Mouse (Mus musculus) ES-Bruce4 (cell line): Measurements from ENCODE around the gene Ccdc57. TPM values are rescaled to one million over a fixed set of nuclear protein-coding genes. Genes with fewer than 3 reads are reported as not detected.
"Not testable (repeated sequence)": the region's sequence is repeated elsewhere in the genome, so short reads cannot be mapped to it uniquely, and the experiment has no call there.

Experiments
- H3K27ac ChIP-seq: 2 replicates; pipeline ENCODE4 v1.5.1; 2012; ENCODE audit warnings: low read length, inconsistent platforms; ENCODE audit not compliant: insufficient read depth
- H3K27me3 ChIP-seq: 2 replicates; pipeline ENCODE4 v1.6.1; 2012; ENCODE audit warnings: mild to moderate bottlenecking, low read length, inconsistent platforms; ENCODE audit not compliant: control insufficient read depth, poor library complexity, insufficient read depth, severe bottlenecking
- H3K36me3 ChIP-seq: 2 replicates; pipeline ENCODE4 v1.6.1; 2012; ENCODE audit warnings: inconsistent platforms, mild to moderate bottlenecking, low read length, moderate library complexity; ENCODE audit not compliant: control insufficient read depth, poor library complexity, insufficient read depth, severe bottlenecking
- H3K4me1 ChIP-seq: one replicate; pipeline ENCODE4 v1.8.1; 2011; ENCODE audit warnings: low read length; ENCODE audit not compliant: control insufficient read depth, insufficient read depth
- H3K4me3 ChIP-seq: 2 replicates; pipeline ENCODE4 v1.5.1; 2011; ENCODE audit warnings: low read depth, mild to moderate bottlenecking, low read length
- H3K9ac ChIP-seq: 2 replicates; pipeline ENCODE4 v1.6.1; 2012; ENCODE audit warnings: low read depth, mild to moderate bottlenecking, inconsistent platforms; ENCODE audit not compliant: poor library complexity, severe bottlenecking
- H3K9me3 ChIP-seq: replicated peaks from 2 replicates; pipeline ENCODE4 v1.6.1; 2012; ENCODE audit warnings: mild to moderate bottlenecking, low read length, inconsistent platforms; ENCODE audit not compliant: control insufficient read depth, poor library complexity, insufficient read depth, severe bottlenecking
- CTCF ChIP-seq: IDR thresholded peaks from one replicate; pipeline ENCODE4 v1.8.1; 2011; ENCODE audit warnings: low read depth, low read length
- EP300 ChIP-seq: IDR thresholded peaks from 2 replicates; pipeline ENCODE4 v1.6.1; 2011; ENCODE audit warnings: low read depth, low read length; ENCODE audit not compliant: insufficient read depth
- POLR2A ChIP-seq: IDR thresholded peaks from one replicate; pipeline ENCODE4 v1.8.1; 2011; ENCODE audit warnings: low read length; ENCODE audit not compliant: insufficient read depth
- polyA plus RNA-seq: library from polyadenylated mRNA; stranded (reverse); fragments of >200 nt; gene quantifications from 2 replicates; pipeline ENCODE4 v1.2.4, GENCODE M21; 2011; ENCODE audit warnings: low read depth; ENCODE audit not compliant: missing spikeins, insufficient read depth, insufficient read length

The Ccdc57 gene
- polyA plus RNA-seq, 1 experiment: 3.4 TPM

GRCm38 (mm10) chr11:120792652-120793051, 140.0 kb downstream of the Ccdc57 start:
- no peak for TF ChIP-seq CTCF
- no peak for TF ChIP-seq POLR2A
- Histone ChIP-seq H3K4me3 (no peak overlapping the region), H3K4me1 (no peaks in the 10 kb centered on the region), H3K36me3 (peaks cover 43% of the 10 kb centered on the region), H3K9me3 (no peaks in the 10 kb centered on the region), H3K27ac (no peak overlapping the region), H3K27me3 (no peaks in the 10 kb centered on the region), H3K9ac (no peak overlapping the region)

GRCm38 (mm10) chr11:120789810-120790209, 142.9 kb downstream of the Ccdc57 start:
- H3K4me1 ChIP-seq: no peaks in the 10 kb centered on the region
- H3K27ac ChIP-seq: no peak overlapping the region
- peaks cover 55% of the 10 kb centered on the region for H3K36me3 ChIP-seq
- TF ChIP-seq POLR2A (no peak), CTCF (no peak), EP300 (no peak)
- H3K9ac ChIP-seq: no peak overlapping the region
- H3K4me3 ChIP-seq: no peak overlapping the region
- H3K27me3 ChIP-seq: no peaks in the 10 kb centered on the region
- no peaks in the 10 kb centered on the region for H3K9me3 ChIP-seq

- H3K9ac ChIP-seq: no peak overlapping the region
- H3K4me3 ChIP-seq: no peak overlapping the region
- H3K27me3 ChIP-seq: no peaks in the 10 kb centered on the region
- no peak overlapping the region for H3K27ac ChIP-seq
- H3K4me1 ChIP-seq: no peaks in the 10 kb centered on the region
- peaks cover 55% of the 10 kb centered on the region for H3K36me3 ChIP-seq
- TF ChIP-seq CTCF (no peak), EP300 (no peak), POLR2A (no peak)
- no peaks in the 10 kb centered on the region for H3K9me3 ChIP-seq
These were observed 143.3 kb downstream of the Ccdc57 start for GRCm38 (mm10) chr11:120789355-120789754.

- H3K27me3 ChIP-seq, H3K9me3 ChIP-seq, H3K4me3 ChIP-seq, H3K4me1 ChIP-seq, H3K9ac ChIP-seq, H3K27ac ChIP-seq: not testable (repeated sequence)
- peaks cover 55% of the 10 kb centered on the region for H3K36me3 ChIP-seq
These were observed 144.2 kb downstream of the Ccdc57 start for GRCm38 (mm10) chr11:120788460-120788859.

GRCm38 (mm10) chr11:120785145-120785544, 147.5 kb downstream of the Ccdc57 start:
- no peak for TF ChIP-seq EP300
- TF ChIP-seq POLR2A: no peak
- no peak for TF ChIP-seq CTCF
- H3K27me3 ChIP-seq: no peaks in the 10 kb centered on the region
- no peak overlapping the region for H3K27ac ChIP-seq
- peak overlapping the region; percentile 90 for H3K4me3 ChIP-seq
- H3K9me3 ChIP-seq: no peaks in the 10 kb centered on the region
- H3K36me3 ChIP-seq: peaks cover 32% of the 10 kb centered on the region
- peaks cover 6% of the 10 kb centered on the region for H3K4me1 ChIP-seq
- peak overlapping the region; percentile 89 for H3K9ac ChIP-seq

- Histone ChIP-seq H3K9me3 (no peaks in the 10 kb centered on the region), H3K9ac (peak within 1 kb of the TSS; percentile 89), H3K4me1 (peaks cover 6% of the 10 kb centered on the region), H3K27me3 (no peaks in the 10 kb centered on the region), H3K36me3 (peaks cover 24% of the 10 kb centered on the region), H3K27ac (peak within 1 kb of the TSS; percentile 16; the same call in 1 of the 2 replicates), H3K4me3 (peak within 1 kb of the TSS; percentile 90)
- TF ChIP-seq EP300 (no peak), CTCF (no peak), POLR2A (no peak)
These were observed 148.4 kb downstream of the Ccdc57 start, which contains the start of the genes Rfng and Gps1 for GRCm38 (mm10) chr11:120784064-120784791. Gene Rfng, minus strand, starts transcription at chr11:120784207. Gene Gps1, plus strand, starts transcription at chr11:120784272.
